Mouse (Mus musculus): Measurements from ENCODE around the gene Olfr1500. TPM values are rescaled to one million over a fixed set of nuclear protein-coding genes. Genes with fewer than 3 reads are reported as not detected.
"Not testable (repeated sequence)": the region's sequence is repeated elsewhere in the genome, so short reads cannot be mapped to it uniquely, and the experiment has no call there.

Olfr1500 gene
- not detected in 2 replicates for polyA plus RNA-seq (2012; rRNA removed)

- TF ChIP-seq CTCF (IDR thresholded peaks at IDR 0.05; ENCODE audit: borderline replicate concordance, insufficient read depth, low read depth, low read length) = no peak
- no peak for TF ChIP-seq POLR2A (IDR thresholded peaks at IDR 0.05; ENCODE audit: borderline replicate concordance, insufficient read depth, low read length)
- Histone ChIP-seq H3K27ac (ENCODE audit: insufficient read depth, low read length) (no peak within 1 kb of the TSS), H3K4me3 (replicated peaks; ENCODE audit: insufficient read depth, low read depth, low read length) (no peak within 1 kb of the TSS), H3K4me1 (ENCODE audit: control insufficient read depth, insufficient read depth, low read length) (no peaks in the 10 kb centered on the region), H3K27me3 (ENCODE audit: control insufficient read depth, insufficient read depth, low read length) (no peaks in the 10 kb centered on the region)
- DNase-seq = no peak
Observed at GRCm38 (mm10) chr19:13830388-13830787, at the start of gene Olfr1500. Gene Olfr1500 (minus strand): TSS chr19:13830488.

DNA sequence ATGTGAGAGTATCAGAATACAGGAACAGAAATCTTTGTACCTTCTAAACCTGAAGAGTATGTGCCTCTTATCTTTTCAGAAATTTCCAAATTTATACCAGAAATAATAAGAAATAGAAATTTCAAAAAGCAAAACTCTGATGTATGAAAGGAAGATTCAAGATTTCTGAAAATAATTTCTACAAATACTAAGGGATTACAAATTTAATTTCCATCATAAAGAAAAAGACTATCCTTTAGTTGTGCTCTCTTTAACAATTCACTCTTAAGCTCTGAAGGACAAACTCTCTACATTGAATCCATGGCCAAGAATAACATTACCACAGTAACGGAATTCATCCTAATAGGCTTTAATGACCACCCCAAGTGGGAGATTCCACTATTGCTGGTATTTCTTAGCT, 31.2 kb upstream of the Olfr1500 start, which contains the start of gene Olfr1502:
TSS of gene Olfr1502 (plus strand) at position 301 of the 400 bp plus-strand sequence.
- Histone ChIP-seq H3K27ac (ENCODE audit: insufficient read depth, low read length) (no peak within 1 kb of the TSS), H3K27me3 (ENCODE audit: control insufficient read depth, insufficient read depth, low read length) (no peaks in the 10 kb centered on the region), H3K4me3 (replicated peaks; ENCODE audit: insufficient read depth, low read depth, low read length) (no peak within 1 kb of the TSS), H3K4me1 (ENCODE audit: control insufficient read depth, insufficient read depth, low read length) (no peaks in the 10 kb centered on the region)
- WGBS = 84% methylated on average over 1 of the region's 1 CpGs
- no peak for TF ChIP-seq CTCF (IDR thresholded peaks at IDR 0.05; ENCODE audit: borderline replicate concordance, insufficient read depth, low read depth, low read length)
- no peak for DNase-seq

DNA sequence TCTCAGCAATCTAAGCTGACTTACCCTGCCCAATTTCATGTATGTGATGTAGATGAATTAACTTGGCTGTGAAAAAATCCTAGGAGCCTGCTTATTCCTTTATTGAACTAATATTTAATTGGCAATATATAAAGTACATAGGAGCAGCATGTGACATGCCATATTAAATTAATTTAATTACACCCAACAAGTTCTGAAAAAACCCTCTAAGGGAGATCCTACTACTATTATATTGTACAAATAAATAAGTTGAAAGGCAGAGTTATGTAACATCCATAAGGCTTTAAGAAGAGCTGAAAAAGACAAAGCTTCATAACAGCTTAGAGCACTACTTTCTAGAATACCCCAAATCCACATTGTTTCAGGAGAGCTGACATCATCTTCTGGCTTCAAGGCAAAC, 20.3 kb upstream of the Olfr1500 start, which contains the start of gene Olfr1501:
TSS of gene Olfr1501 (minus strand) at position 101 of the 400 bp plus-strand sequence.
- H3K27me3 ChIP-seq (ENCODE audit: control insufficient read depth, insufficient read depth, low read length); DNase-seq; H3K27ac ChIP-seq (ENCODE audit: insufficient read depth, low read length); H3K4me3 ChIP-seq (replicated peaks; ENCODE audit: insufficient read depth, low read depth, low read length); H3K4me1 ChIP-seq (ENCODE audit: control insufficient read depth, insufficient read depth, low read length): not testable (repeated sequence)

- DNase-seq = no peak
- no peaks in the 10 kb centered on the region for H3K4me1 ChIP-seq (ENCODE audit: control insufficient read depth, insufficient read depth, low read length)
- no peak overlapping the region for H3K4me3 ChIP-seq (replicated peaks; ENCODE audit: insufficient read depth, low read depth, low read length)
- no peak overlapping the region for H3K27ac ChIP-seq (ENCODE audit: insufficient read depth, low read length)
- 52% methylated on average over 3 of the region's 3 CpGs for WGBS
- no peaks in the 10 kb centered on the region for H3K27me3 ChIP-seq (ENCODE audit: control insufficient read depth, insufficient read depth, low read length)
- TF ChIP-seq CTCF (IDR thresholded peaks at IDR 0.05; ENCODE audit: borderline replicate concordance, insufficient read depth, low read depth, low read length) (no peak), POLR2A (IDR thresholded peaks at IDR 0.05; ENCODE audit: borderline replicate concordance, insufficient read depth, low read length) (no peak)
Observed at GRCm38 (mm10) chr19:13828447-13828846, 1.8 kb downstream of the Olfr1500 start.

DNA sequence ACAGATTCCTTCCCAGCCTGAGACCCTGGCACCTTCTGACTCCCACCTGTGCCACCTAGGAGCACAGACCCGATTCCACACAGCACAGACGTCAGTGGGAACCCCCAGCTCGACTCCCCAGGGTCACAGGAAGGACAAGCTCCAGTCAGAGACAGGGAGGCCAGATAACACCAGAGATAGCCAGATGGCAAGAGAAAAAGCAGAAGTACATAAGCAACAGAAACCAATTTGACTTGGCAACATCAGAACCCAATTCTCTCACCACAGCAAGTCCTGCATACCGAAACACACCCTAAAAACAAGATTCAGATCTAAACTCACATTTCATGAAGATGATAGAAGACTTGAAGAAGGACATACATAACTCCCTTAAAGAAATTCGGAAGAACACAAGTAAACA, 9.4 kb downstream of the Olfr1500 start:
- DNase-seq = no peak
- no peak for TF ChIP-seq POLR2A (IDR thresholded peaks at IDR 0.05; ENCODE audit: borderline replicate concordance, insufficient read depth, low read length)
- no peak for TF ChIP-seq CTCF (IDR thresholded peaks at IDR 0.05; ENCODE audit: borderline replicate concordance, insufficient read depth, low read depth, low read length)
- WGBS = 56% methylated on average over 5 of the region's 5 CpGs
- Histone ChIP-seq H3K4me3 (replicated peaks; ENCODE audit: insufficient read depth, low read depth, low read length) (no peak overlapping the region), H3K27ac (ENCODE audit: insufficient read depth, low read length) (no peak overlapping the region), H3K4me1 (ENCODE audit: control insufficient read depth, insufficient read depth, low read length) (no peaks in the 10 kb centered on the region), H3K27me3 (ENCODE audit: control insufficient read depth, insufficient read depth, low read length) (no peaks in the 10 kb centered on the region)

- Histone ChIP-seq H3K27ac (ENCODE audit: insufficient read depth, low read length) (no peak within 1 kb of the TSS), H3K4me1 (ENCODE audit: control insufficient read depth, insufficient read depth, low read length) (no peaks in the 10 kb centered on the region), H3K4me3 (replicated peaks; ENCODE audit: insufficient read depth, low read depth, low read length) (no peak within 1 kb of the TSS), H3K27me3 (ENCODE audit: control insufficient read depth, insufficient read depth, low read length) (no peaks in the 10 kb centered on the region)
- no peak for DNase-seq
- TF ChIP-seq POLR2A (IDR thresholded peaks at IDR 0.05; ENCODE audit: borderline replicate concordance, insufficient read depth, low read length) (no peak), CTCF (IDR thresholded peaks at IDR 0.05; ENCODE audit: borderline replicate concordance, insufficient read depth, low read depth, low read length) (no peak)
Observed at GRCm38 (mm10) chr19:13819347-13819746, 10.9 kb downstream of the Olfr1500 start, which contains the start of gene Olfr1499. Gene Olfr1499 (minus strand): TSS chr19:13819447.

- no peaks in the 10 kb centered on the region for H3K27me3 ChIP-seq (ENCODE audit: control insufficient read depth, insufficient read depth, low read length)
- H3K4me1 ChIP-seq (ENCODE audit: control insufficient read depth, insufficient read depth, low read length) = no peaks in the 10 kb centered on the region
- WGBS = 31% methylated on average over 5 of the region's 5 CpGs
- H3K27ac ChIP-seq (ENCODE audit: insufficient read depth, low read length) = no peak overlapping the region
- TF ChIP-seq POLR2A (IDR thresholded peaks at IDR 0.05; ENCODE audit: borderline replicate concordance, insufficient read depth, low read length) = no peak
- peak; percentile 3; the same call in 1 of the 2 replicates for TF ChIP-seq CTCF (IDR thresholded peaks at IDR 0.05; ENCODE audit: borderline replicate concordance, insufficient read depth, low read depth, low read length)
- no peak overlapping the region for H3K4me3 ChIP-seq (replicated peaks; ENCODE audit: insufficient read depth, low read depth, low read length)
- DNase-seq = peak in 1 of 2 experiments; percentile 4
Observed at GRCm38 (mm10) chr19:13818827-13819226, 11.5 kb downstream of the Olfr1500 start.

GRCm38 (mm10) chr19:13812823-13813222, 17.5 kb downstream of the Olfr1500 start:
- no peaks in the 10 kb centered on the region for H3K4me1 ChIP-seq (ENCODE audit: control insufficient read depth, insufficient read depth, low read length)
- no peak for TF ChIP-seq POLR2A (IDR thresholded peaks at IDR 0.05; ENCODE audit: borderline replicate concordance, insufficient read depth, low read length)
- peak; percentile 22; the same call in 1 of the 2 replicates for TF ChIP-seq CTCF (IDR thresholded peaks at IDR 0.05; ENCODE audit: borderline replicate concordance, insufficient read depth, low read depth, low read length)
- H3K27ac ChIP-seq (ENCODE audit: insufficient read depth, low read length) = no peak overlapping the region
- no peaks in the 10 kb centered on the region for H3K27me3 ChIP-seq (ENCODE audit: control insufficient read depth, insufficient read depth, low read length)
- DNase-seq = no peak
- H3K4me3 ChIP-seq (replicated peaks; ENCODE audit: insufficient read depth, low read depth, low read length) = no peak overlapping the region
- 58% methylated on average over 2 of the region's 2 CpGs for WGBS

DNA sequence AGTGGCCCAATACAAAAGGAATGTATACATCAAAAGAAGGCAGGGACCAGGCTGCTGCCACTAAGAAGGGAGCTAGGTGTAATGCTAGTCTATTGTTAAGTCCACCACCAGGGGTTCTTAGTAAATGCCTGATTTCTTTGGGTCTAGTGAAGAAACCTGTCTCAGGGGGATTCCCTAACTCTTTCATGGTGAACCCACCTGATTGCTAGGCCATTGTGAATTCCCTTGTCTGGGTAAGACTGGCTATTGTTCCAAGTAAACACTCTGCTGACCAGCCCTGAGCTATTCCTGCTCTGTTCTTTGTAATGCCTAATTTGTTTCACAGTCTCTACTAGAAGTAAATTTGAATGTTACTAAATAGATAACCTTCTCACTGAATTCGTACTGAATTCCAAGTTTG, 24.8 kb downstream of the Olfr1500 start:
- not testable (repeated sequence) for H3K27me3 ChIP-seq (ENCODE audit: control insufficient read depth, insufficient read depth, low read length); H3K4me3 ChIP-seq (replicated peaks; ENCODE audit: insufficient read depth, low read depth, low read length); H3K4me1 ChIP-seq (ENCODE audit: control insufficient read depth, insufficient read depth, low read length); H3K27ac ChIP-seq (ENCODE audit: insufficient read depth, low read length); DNase-seq
- WGBS = 45% methylated on average over 1 of the region's 1 CpGs

All from cerebellum, adult 2 months (tissue).